Mouse (Mus musculus) ES-Bruce4 (cell line): Measurements from ENCODE around the gene Gtf3c2.

ENCODE experiments used
- CTCF ChIP-seq: IDR thresholded peaks from one replicate; pipeline ENCODE4 v1.8.1; 2011; ENCODE audit warnings: low read depth, low read length
- EP300 ChIP-seq: IDR thresholded peaks from 2 replicates; pipeline ENCODE4 v1.6.1; 2011; ENCODE audit warnings: low read depth, low read length; ENCODE audit not compliant: insufficient read depth

GRCm38 (mm10) chr5:31201042-31201741 is 21.2 kb upstream of the Gtf3c2 start:
- TF ChIP-seq EP300 (no peak), CTCF (no peak)
